Mouse (Mus musculus): Measurements from ENCODE around the gene Tnrc18. TPM values are rescaled to one million over a fixed set of nuclear protein-coding genes. Genes with fewer than 3 reads are reported as not detected.
A peak's percentile ranks its signal among the peaks of the same experiment; 100 is the strongest.

The Tnrc18 gene
- polyA plus RNA-seq, 1 experiment from 2014 or later: 16.3 TPM

GRCm38 (mm10) chr5:142820276-142821265, 3.1 kb upstream of the Tnrc18 start:
- DNase-seq (ENCODE audit: low spot score): peak; percentile 74
- under 1% methylated on average over 53 of the region's 53 CpGs for WGBS
- TF ChIP-seq CTCF (IDR thresholded peaks at IDR 0.05; ENCODE audit: low read depth): no peak

DNA sequence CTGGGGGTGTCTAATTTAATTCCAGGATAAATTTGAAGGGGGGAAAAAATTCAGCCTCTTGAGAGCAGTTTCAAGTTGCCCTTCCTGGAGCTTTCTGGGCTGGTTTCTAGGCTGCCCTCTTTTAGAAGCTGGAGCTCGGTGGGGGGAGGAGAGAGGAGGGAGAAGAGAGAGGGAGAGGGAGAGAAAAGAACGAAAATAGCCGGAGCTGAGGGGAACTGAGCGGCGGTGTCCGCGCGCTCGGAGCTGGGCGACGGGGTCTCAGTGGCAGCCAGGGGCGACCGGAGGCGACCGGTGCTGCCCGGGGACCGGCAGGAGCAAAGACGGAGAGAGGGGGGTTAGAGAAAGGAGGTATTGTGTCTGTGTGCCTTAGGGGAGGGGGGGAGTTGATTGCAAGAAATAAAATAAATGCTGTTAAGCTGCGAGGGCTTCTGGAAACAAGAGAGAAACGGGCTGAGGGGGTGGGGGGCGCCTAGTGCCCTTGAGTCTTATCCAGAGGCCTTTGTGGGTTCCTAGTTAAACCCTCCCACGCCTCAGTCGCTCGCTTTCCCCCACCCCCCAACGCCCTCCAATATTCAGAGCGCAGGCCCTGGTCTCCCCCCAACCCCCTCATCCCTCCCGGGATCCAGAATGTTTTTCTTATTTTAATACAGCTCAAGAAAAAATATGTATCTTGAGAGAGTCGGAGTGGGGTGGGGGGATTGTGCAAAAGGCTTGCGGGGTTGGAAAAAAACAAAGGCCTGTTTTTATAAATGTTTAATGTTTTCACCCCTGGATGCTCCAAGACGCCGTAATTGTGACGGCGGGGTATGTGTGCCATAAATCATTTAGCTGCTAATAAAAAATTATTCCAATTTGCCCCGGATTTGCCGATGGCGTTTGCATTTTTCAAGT, 2.2 kb upstream of the Tnrc18 start:
- H3K9ac ChIP-seq (ENCODE audit: low read depth, low read length): peak overlapping the region; percentile 93
- WGBS: under 1% methylated on average over 35 of the region's 36 CpGs
- H3K27ac ChIP-seq: peak overlapping the region; percentile 99
- H3K4me2 ChIP-seq (ENCODE audit: low read length): peak overlapping the region; percentile 84
- no peaks in the 10 kb centered on the region for H3K36me3 ChIP-seq (ENCODE audit: insufficient read depth, low read length)
- DNase-seq (ENCODE audit: low spot score): peak; percentile 96
- peaks cover 5% of the 10 kb centered on the region; the same call in 1 of the 2 replicates for H3K4me1 ChIP-seq (replicated peaks; ENCODE audit: insufficient read depth, low read length)
- no peaks in the 10 kb centered on the region for H3K27me3 ChIP-seq (ENCODE audit: insufficient read depth, low read length)
- H3K4me3 ChIP-seq (replicated peaks; ENCODE audit: low read depth, low read length): peak overlapping the region; percentile 75
- no peak for ATAC-seq (replicated peaks; ENCODE audit: low FRiP score, low read depth)
- no peaks in the 10 kb centered on the region for H3K9me3 ChIP-seq (replicated peaks; ENCODE audit: low read length)
- no peak for TF ChIP-seq CTCF (IDR thresholded peaks at IDR 0.05; ENCODE audit: low read depth)

More at GRCm38 (mm10) chr5:142820276-142821265, 3.1 kb upstream of the Tnrc18 start:
- Histone ChIP-seq H3K4me2 (ENCODE audit: low read length) (peak overlapping the region; percentile 84), H3K9me3 (replicated peaks; ENCODE audit: low read length) (no peaks in the 10 kb centered on the region), H3K27me3 (ENCODE audit: insufficient read depth, low read length) (no peaks in the 10 kb centered on the region), H3K36me3 (ENCODE audit: insufficient read depth, low read length) (no peaks in the 10 kb centered on the region), H3K27ac (peak overlapping the region; percentile 99), H3K4me3 (replicated peaks; ENCODE audit: low read depth, low read length) (peak overlapping the region; percentile 75), H3K4me1 (replicated peaks; ENCODE audit: insufficient read depth, low read length) (peaks cover 13% of the 10 kb centered on the region; the same call in 1 of the 2 replicates), H3K9ac (ENCODE audit: low read depth, low read length) (peak overlapping the region; percentile 93)
- no peak for ATAC-seq (replicated peaks; ENCODE audit: low FRiP score, low read depth)

GRCm38 (mm10) chr5:142818435-142819360, 1.2 kb upstream of the Tnrc18 start:
- Histone ChIP-seq H3K27me3 (ENCODE audit: insufficient read depth, low read length) (no peaks in the 10 kb centered on the region), H3K36me3 (ENCODE audit: insufficient read depth, low read length) (no peaks in the 10 kb centered on the region), H3K4me1 (replicated peaks; ENCODE audit: insufficient read depth, low read length) (peaks cover under 1% of the 10 kb centered on the region; the same call in 1 of the 2 replicates), H3K4me3 (replicated peaks; ENCODE audit: low read depth, low read length) (peak overlapping the region; percentile 75), H3K27ac (peak overlapping the region; percentile 99), H3K4me2 (ENCODE audit: low read length) (peak overlapping the region; percentile 84), H3K9me3 (replicated peaks; ENCODE audit: low read length) (no peaks in the 10 kb centered on the region), H3K9ac (ENCODE audit: low read depth, low read length) (peak overlapping the region; percentile 93)
- WGBS: under 1% methylated on average over 43 of the region's 43 CpGs
- ATAC-seq (replicated peaks; ENCODE audit: low FRiP score, low read depth) (no peak), DNase-seq (ENCODE audit: low spot score) (peak; percentile 91)
- peak; percentile 31; the same call in 1 of the 2 replicates for TF ChIP-seq CTCF (IDR thresholded peaks at IDR 0.05; ENCODE audit: low read depth)

DNA sequence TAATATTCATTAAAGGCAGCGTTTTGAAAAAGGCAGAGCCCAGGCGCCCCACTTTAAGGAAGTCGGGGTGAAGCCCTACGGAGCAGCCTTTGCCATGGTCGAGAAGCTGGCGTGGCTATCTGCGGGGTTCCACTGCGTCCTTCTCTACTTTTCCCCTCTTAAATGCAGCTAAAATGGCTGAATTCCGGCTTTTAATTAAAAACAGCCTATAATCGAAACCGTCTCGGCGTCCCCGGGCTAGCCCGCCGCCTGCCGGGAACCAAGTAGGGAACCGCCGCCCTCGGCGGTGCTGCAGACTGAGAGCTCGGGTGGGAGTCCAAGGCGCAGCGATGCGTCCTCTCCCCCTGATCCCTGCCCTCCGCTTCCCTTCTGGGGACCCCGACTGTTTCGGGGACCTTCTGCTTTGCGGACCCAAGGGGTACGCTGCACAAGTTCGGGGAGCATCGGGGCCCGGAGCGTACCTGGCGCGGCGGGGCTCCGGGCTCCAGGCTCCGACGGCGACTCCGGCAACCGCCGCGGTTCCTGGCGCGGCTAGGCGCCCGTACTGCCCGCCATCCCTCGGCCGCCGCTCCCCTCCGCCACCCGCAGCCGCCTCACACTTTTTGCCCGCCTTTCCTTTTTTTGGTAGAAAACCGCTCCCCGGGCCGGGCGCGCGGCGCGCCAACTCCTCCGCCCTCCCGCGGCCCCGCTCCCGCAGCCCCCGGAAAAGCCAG, 495 bp downstream of the Tnrc18 start:
- TF ChIP-seq CTCF (IDR thresholded peaks at IDR 0.05; ENCODE audit: low read depth): peak; percentile 37
- DNase-seq (ENCODE audit: low spot score) (peak; percentile 79), ATAC-seq (replicated peaks; ENCODE audit: low FRiP score, low read depth) (no peak)
- Histone ChIP-seq H3K9ac (ENCODE audit: low read depth, low read length) (peak overlapping the region; percentile 98), H3K36me3 (ENCODE audit: insufficient read depth, low read length) (no peaks in the 10 kb centered on the region), H3K9me3 (replicated peaks; ENCODE audit: low read length) (no peaks in the 10 kb centered on the region), H3K4me1 (replicated peaks; ENCODE audit: insufficient read depth, low read length) (peaks cover 16% of the 10 kb centered on the region), H3K27ac (peak overlapping the region; percentile 100), H3K4me2 (ENCODE audit: low read length) (peak overlapping the region; percentile 81), H3K4me3 (replicated peaks; ENCODE audit: low read depth, low read length) (peak overlapping the region; percentile 93), H3K27me3 (ENCODE audit: insufficient read depth, low read length) (no peaks in the 10 kb centered on the region)
- 1% methylated on average over 71 of the region's 71 CpGs for WGBS
